Mouse (Mus musculus): ENCODE data around the gene Faap100. TPM values are rescaled to one million over a fixed set of nuclear protein-coding genes. Genes with fewer than 3 reads are reported as not detected.
A peak's percentile ranks its signal among the peaks of the same experiment; 100 is the strongest.
"Not testable (repeated sequence)": the region's sequence is repeated elsewhere in the genome, so short reads cannot be mapped to it uniquely, and the experiment has no call there.

Gene Faap100
- polyA plus RNA-seq, 1 experiment from 2014 or later: 47.3 TPM

- Histone ChIP-seq H3K27me3 (no peaks in the 10 kb centered on the region), H3K9me3 (no peaks in the 10 kb centered on the region), H3K36me3 (replicated peaks) (no peaks in the 10 kb centered on the region), H3K4me3 (replicated peaks) (no peak overlapping the region), H3K4me1 (peaks cover 58% of the 10 kb centered on the region), H3K4me2 (no peak overlapping the region), H3K9ac (no peak overlapping the region), H3K27ac (no peak overlapping the region)
- no peak for ATAC-seq (ENCODE audit: low FRiP score)
- WGBS: 89% methylated on average over 17 of the region's 17 CpGs
These were observed 24.0 kb downstream of the Faap100 start for GRCm38 (mm10) chr11:120354304-120355276.

GRCm38 (mm10) chr11:120353500-120354303 lies 24.9 kb downstream of the Faap100 start:
- H3K9me3 ChIP-seq: no peaks in the 10 kb centered on the region
- H3K36me3 ChIP-seq (replicated peaks): no peaks in the 10 kb centered on the region
- no peak for ATAC-seq (ENCODE audit: low FRiP score)
- H3K4me3 ChIP-seq (replicated peaks): no peak overlapping the region
- no peak overlapping the region for H3K27ac ChIP-seq
- H3K9ac ChIP-seq: 0 out of 2 replicates have a peak overlapping the region, but pooled peaks have one; percentile 25
- 31% methylated on average over 26 of the region's 26 CpGs for WGBS
- no peaks in the 10 kb centered on the region for H3K27me3 ChIP-seq
- peaks cover 58% of the 10 kb centered on the region for H3K4me1 ChIP-seq
- no peak overlapping the region for H3K4me2 ChIP-seq

- 67% methylated on average over 13 of the region's 13 CpGs for WGBS
- H3K27ac ChIP-seq: peak overlapping the region; percentile 47
- H3K9me3 ChIP-seq: no peaks in the 10 kb centered on the region
- no peak overlapping the region for H3K4me3 ChIP-seq (replicated peaks)
- peaks cover 49% of the 10 kb centered on the region for H3K4me1 ChIP-seq
- ATAC-seq (ENCODE audit: low FRiP score): no peak
- H3K9ac ChIP-seq: peak overlapping the region; percentile 34; the same call in 1 of the 2 replicates
- no peak overlapping the region for H3K4me2 ChIP-seq
- H3K36me3 ChIP-seq (replicated peaks): no peaks in the 10 kb centered on the region
- H3K27me3 ChIP-seq: no peaks in the 10 kb centered on the region
These were observed 25.8 kb downstream of the Faap100 start for GRCm38 (mm10) chr11:120352571-120353290.

DNA sequence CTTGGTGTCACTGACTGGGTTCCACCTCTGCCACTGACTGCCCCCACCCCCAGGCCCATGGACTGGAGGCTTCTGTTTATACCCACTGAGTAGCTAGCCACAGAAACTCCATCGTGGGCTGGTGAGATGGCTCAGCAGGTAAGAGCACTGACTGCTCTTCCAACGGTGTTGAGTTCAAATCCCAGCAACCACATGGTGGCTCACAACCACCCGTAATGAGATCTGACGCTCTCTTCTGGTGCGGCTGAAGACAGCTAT lies 26.5 kb downstream of the Faap100 start:
- not testable (repeated sequence) for H3K27me3 ChIP-seq; H3K4me3 ChIP-seq (replicated peaks); H3K9ac ChIP-seq; H3K36me3 ChIP-seq (replicated peaks); H3K9me3 ChIP-seq; ATAC-seq (ENCODE audit: low FRiP score)
- Histone ChIP-seq H3K4me1 (peaks cover 42% of the 10 kb centered on the region), H3K4me2 (0 out of 2 replicates have a peak overlapping the region, but pooled peaks have one; percentile 1), H3K27ac (peak overlapping the region; percentile 99; the same call in 1 of the 2 replicates)
- WGBS: 92% methylated on average over 5 of the region's 5 CpGs

DNA sequence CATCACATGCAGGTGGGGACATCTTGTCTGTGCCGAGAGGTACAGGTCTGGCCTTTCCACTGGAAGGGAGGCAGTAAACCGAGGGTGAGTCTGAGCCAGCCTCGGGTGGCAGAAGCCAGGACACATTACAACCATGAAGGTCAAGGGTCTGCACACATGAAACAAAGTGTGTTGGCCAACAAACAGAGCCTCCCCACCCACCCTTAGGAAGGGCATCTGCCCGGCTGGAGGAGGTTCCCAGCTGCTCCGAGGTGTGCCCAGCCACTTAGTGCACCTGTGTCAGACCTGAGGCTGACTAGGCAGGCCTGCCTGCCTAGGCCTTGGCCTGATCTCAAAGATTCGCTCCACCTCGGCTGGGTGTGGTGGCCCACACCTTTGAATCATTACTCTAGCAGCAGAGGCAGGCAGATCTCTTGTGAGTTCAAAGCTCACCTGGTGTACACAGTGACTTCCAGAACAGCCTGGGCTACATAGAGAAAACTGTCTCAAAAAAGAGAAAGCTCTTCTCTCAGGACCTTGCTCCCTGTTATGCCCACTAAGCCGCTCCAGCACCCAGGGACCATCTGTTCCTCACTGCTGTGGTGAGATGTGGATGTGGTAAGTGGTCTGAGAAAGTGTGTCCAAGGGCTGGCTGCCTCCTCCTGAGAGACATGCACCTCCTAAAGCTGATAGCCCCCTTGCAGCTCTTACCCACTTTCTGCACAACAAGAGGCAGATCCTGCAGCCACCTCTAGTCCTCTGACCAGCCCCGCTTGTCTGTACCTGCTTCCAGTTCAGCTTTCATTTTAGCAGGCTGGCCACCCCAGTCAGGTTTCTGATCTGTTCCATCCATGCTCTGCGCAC lies 27.1 kb downstream of the Faap100 start:
- H3K4me3 ChIP-seq (replicated peaks): no peak overlapping the region
- peaks cover 8% of the 10 kb centered on the region for H3K36me3 ChIP-seq (replicated peaks)
- 0 out of 2 replicates have a peak overlapping the region, but pooled peaks have one; percentile 1 for H3K4me2 ChIP-seq
- H3K4me1 ChIP-seq: peaks cover 45% of the 10 kb centered on the region
- peak overlapping the region; percentile 100; the same call in 1 of the 2 replicates for H3K9ac ChIP-seq
- no peaks in the 10 kb centered on the region for H3K9me3 ChIP-seq
- no peaks in the 10 kb centered on the region for H3K27me3 ChIP-seq
- no peak for ATAC-seq (ENCODE audit: low FRiP score)
- H3K27ac ChIP-seq: peak overlapping the region; percentile 99
- WGBS: 83% methylated on average over 10 of the region's 10 CpGs

DNA sequence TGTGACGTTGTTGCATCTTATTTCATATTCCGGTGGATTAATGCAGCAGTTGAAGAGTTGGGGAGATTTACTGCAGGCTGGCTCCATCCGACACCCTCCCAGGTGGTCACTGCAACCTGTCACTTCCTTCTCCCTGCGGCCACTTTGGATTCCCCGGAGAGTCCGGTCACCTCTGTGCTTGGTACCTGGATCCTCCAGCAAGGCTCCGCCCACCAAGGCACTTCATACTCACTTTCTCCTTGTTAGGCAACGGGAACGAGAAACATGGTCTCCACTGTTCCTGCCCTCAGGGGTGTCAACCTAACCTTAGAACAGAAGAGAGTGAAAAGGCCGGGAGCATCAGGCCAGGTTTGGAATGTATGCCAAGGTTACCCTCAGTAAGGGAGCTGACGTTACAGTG lies 27.9 kb downstream of the Faap100 start:
- Histone ChIP-seq H3K27ac (peak overlapping the region; percentile 99), H3K9ac (peak overlapping the region; percentile 100), H3K9me3 (no peaks in the 10 kb centered on the region), H3K4me2 (peak overlapping the region; percentile 80), H3K4me3 (replicated peaks) (peak overlapping the region; percentile 100), H3K27me3 (no peaks in the 10 kb centered on the region), H3K4me1 (peaks cover 47% of the 10 kb centered on the region), H3K36me3 (replicated peaks) (peaks cover 10% of the 10 kb centered on the region)
- 25% methylated on average over 11 of the region's 11 CpGs for WGBS
- no peak for ATAC-seq (ENCODE audit: low FRiP score)

- H3K4me1 ChIP-seq: peaks cover 51% of the 10 kb centered on the region
- WGBS: under 1% methylated on average over 68 of the region's 68 CpGs
- ATAC-seq (ENCODE audit: low FRiP score): peak; percentile 80
These were observed 28.4 kb downstream of the Faap100 start for GRCm38 (mm10) chr11:120349986-120350702.

DNA sequence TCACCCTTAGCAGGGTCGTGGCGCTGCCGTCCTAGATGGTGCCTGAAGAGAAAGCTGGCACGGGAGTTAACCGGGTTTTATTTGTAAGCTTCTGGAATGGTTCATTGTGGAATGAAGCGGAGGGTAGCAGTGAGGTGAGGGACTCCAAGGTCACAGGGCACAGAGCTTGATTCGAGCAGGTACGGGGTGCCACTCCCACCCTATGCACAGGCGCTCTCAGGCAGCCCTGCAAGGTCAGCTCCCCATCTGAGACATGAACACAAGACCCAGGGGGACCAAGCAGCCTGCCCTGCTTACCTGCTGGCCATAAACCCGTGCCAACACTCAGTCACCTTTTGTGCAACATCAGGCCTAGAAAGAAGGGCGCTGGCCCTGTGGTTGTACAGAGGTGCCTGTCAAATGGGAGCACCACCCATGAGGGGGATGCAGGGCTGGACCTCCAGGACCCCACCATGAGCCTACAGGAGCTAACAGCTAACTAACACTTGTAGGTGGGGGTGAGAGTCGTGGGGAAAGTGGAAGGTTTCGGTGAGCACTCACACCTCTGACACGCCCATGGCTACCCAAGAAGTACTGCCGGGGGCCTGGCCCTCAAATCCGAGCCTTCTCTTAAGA lies 29.1 kb downstream of the Faap100 start:
- H3K9me3 ChIP-seq: no peaks in the 10 kb centered on the region
- H3K27me3 ChIP-seq: no peaks in the 10 kb centered on the region
- H3K4me1 ChIP-seq: peaks cover 53% of the 10 kb centered on the region
- peak overlapping the region; percentile 80 for H3K4me2 ChIP-seq
- H3K36me3 ChIP-seq (replicated peaks): peaks cover 20% of the 10 kb centered on the region
- H3K4me3 ChIP-seq (replicated peaks): peak overlapping the region; percentile 100
- H3K27ac ChIP-seq: peak overlapping the region; percentile 99
- peak overlapping the region; percentile 100 for H3K9ac ChIP-seq
- ATAC-seq (ENCODE audit: low FRiP score): peak; percentile 4
- 2% methylated on average over 16 of the region's 16 CpGs for WGBS

More at GRCm38 (mm10) chr11:120349986-120350702, 28.4 kb downstream of the Faap100 start:
- Histone ChIP-seq H3K4me3 (replicated peaks) (peak overlapping the region; percentile 100), H3K4me2 (peak overlapping the region; percentile 80), H3K36me3 (replicated peaks) (peaks cover 14% of the 10 kb centered on the region), H3K9me3 (no peaks in the 10 kb centered on the region), H3K9ac (peak overlapping the region; percentile 100), H3K27me3 (no peaks in the 10 kb centered on the region), H3K27ac (peak overlapping the region; percentile 99)

DNA sequence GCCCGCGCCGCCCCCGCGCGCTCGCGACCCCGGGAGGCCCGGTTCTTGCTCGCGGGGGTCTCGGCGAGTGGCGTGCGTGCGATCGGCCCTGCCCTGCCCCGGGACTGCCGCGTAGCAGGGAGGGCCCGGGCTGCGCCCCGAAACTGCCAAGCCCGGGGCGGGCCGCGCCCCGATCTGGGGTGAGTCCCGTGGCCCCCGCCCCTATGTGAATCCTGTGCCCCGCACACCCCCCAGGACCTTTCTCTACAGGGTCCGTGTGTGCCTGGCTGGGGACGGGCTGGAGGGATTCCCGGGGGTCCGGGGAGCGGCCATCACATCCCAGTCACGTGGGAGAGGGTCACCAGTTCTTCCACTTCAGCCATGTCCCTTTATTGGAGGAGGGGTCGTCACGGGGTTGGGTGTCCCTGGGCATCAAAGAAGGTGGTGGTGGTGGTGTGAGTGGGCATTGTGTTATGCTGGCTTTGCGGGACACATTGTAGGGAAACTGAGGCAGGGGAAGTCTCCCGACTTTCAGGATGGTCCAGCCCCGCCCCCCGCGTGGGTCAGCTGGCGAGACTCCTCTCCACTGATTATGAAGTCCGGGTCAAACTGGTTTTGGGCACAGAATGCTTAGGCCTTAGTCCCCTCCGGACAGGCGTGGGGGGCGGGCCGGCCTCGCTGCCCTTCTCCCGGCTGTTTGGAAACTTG lies 29.7 kb downstream of the Faap100 start:
- peak overlapping the region; percentile 100 for H3K4me3 ChIP-seq (replicated peaks)
- H3K27me3 ChIP-seq: no peaks in the 10 kb centered on the region
- WGBS: 6% methylated on average over 51 of the region's 53 CpGs
- peaks cover 53% of the 10 kb centered on the region for H3K4me1 ChIP-seq
- H3K9ac ChIP-seq: peak overlapping the region; percentile 100
- peak overlapping the region; percentile 80 for H3K4me2 ChIP-seq
- H3K9me3 ChIP-seq: no peaks in the 10 kb centered on the region
- H3K27ac ChIP-seq: peak overlapping the region; percentile 99
- H3K36me3 ChIP-seq (replicated peaks): peaks cover 22% of the 10 kb centered on the region
- peak; percentile 54 for ATAC-seq (ENCODE audit: low FRiP score)
